Mouse (Mus musculus) midbrain, postnatal 0 days (tissue): ENCODE measurements around the gene Trmt44. TPM values are rescaled to one million over a fixed set of nuclear protein-coding genes. Genes with fewer than 3 reads are reported as not detected.

ENCODE experiments used
- ATAC-seq: fragments of 200-750 bp; cut with Nextera tagmentation; 2 replicates; pipeline ENCODE4 v1.8.0; 2017; ENCODE audit warnings: moderate number of reproducible peaks, mild to moderate bottlenecking, moderate TSS enrichment, moderate library complexity; ENCODE audit not compliant: low FRiP score
- DNase-seq: peaks from one replicate; pipeline ENCODE4 v3.0.0-alpha.2; 2015; ENCODE audit warnings: low spot score
- H3K27ac ChIP-seq: fragments of 300-500 bp; sonication (generic); 2 replicates; pipeline ENCODE4 v1.5.1; 2014; ENCODE audit warnings: low read depth, mild to moderate bottlenecking, low read length, mixed read lengths
- H3K27me3 ChIP-seq: fragments of 300-500 bp; sonication (generic); 2 replicates; pipeline ENCODE4 v1.6.1; 2014; ENCODE audit warnings: low read length, control low read depth, mixed read lengths; ENCODE audit not compliant: insufficient read depth
- H3K36me3 ChIP-seq: fragments of 300-500 bp; sonication (generic); 2 replicates; pipeline ENCODE4 v1.6.1; 2014; ENCODE audit warnings: low read length, control low read depth, mixed read lengths; ENCODE audit not compliant: insufficient read depth
- H3K4me1 ChIP-seq: fragments of 300-500 bp; sonication (generic); 2 replicates; pipeline ENCODE4 v1.6.1; 2014; ENCODE audit warnings: mild to moderate bottlenecking, control low read depth, antibody characterized with exemption, low read length, mixed read lengths; ENCODE audit not compliant: insufficient read depth
- H3K4me2 ChIP-seq: fragments of 300-500 bp; sonication (generic); 2 replicates; pipeline ENCODE4 v1.6.1; 2014; ENCODE audit warnings: low read depth, mild to moderate bottlenecking, low read length, mixed read lengths; ENCODE audit not compliant: poor library complexity, severe bottlenecking
- H3K4me3 ChIP-seq: fragments of 300-500 bp; sonication (generic); 2 replicates; pipeline ENCODE4 v1.5.1; 2014; ENCODE audit warnings: low read depth, mild to moderate bottlenecking, low read length, moderate library complexity
- H3K9ac ChIP-seq: fragments of 300-500 bp; sonication (generic); replicated peaks from 2 replicates; pipeline ENCODE4 v1.6.1; 2014; ENCODE audit warnings: mild to moderate bottlenecking, low read length, moderate library complexity, mixed read lengths; ENCODE audit not compliant: poor library complexity, severe bottlenecking
- H3K9me3 ChIP-seq: fragments of 300-500 bp; sonication (generic); 2 replicates; pipeline ENCODE4 v1.6.1; 2016; ENCODE audit warnings: low read length, control low read depth
- CTCF ChIP-seq: IDR thresholded peaks from 2 replicates; pipeline ENCODE4 v1.5.1; 2016; ENCODE audit warnings: antibody characterized with exemption, mild to moderate bottlenecking
- WGBS: fragments of 180-500 bp; shearing (Covaris S2); extraction: QIAGEN DNeasy Blood & Tissue Kit; methylation state at CpG from one replicate; pipeline ENCODE4 v1.1.7; 2014; 5-methylcytosine and 5-hydroxymethylcytosine counted together
- polyA plus RNA-seq: library from polyadenylated mRNA; unstranded; fragments of >200 nt; fragmentation: Nextera tagmentation; extraction: Ambion mirVana; gene quantifications from 2 replicates; pipeline ENCODE4 v1.2.1, GENCODE M21; 2015
- total RNA-seq: library from RNA; depleted of rRNA; stranded (reverse); fragments of >200 nt; gene quantifications from 2 replicates; pipeline ENCODE4 v1.2.3, GENCODE M21; 2014

The Trmt44 gene
- total and polyA plus RNA-seq, 2 experiments from 2014 or later: 4.9 to 5.8 TPM

DNA sequence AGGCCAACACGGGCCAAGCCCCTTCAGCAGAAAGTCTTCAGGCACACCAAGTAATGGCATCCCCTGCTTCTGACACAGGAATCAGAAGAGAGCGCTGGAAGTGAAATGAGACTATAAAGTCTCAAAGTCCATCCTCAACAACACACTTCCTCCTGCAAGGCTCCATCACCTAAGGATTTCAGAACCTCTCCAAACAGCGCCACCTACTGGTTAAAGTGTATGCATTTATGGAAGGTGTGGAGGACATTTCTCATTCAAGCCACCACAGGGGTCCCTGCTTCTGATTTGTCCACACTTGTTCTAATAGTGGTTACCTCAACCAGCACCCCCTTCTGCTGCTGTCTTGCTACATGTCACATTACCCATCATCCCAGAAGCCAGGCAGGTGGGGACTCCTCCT is 38.6 kb downstream of the Trmt44 start:
- H3K27me3 ChIP-seq: no peaks in the 10 kb centered on the region; the same call in 1 of the 2 replicates
- H3K4me3 ChIP-seq: no peak overlapping the region
- peak; percentile 38 for DNase-seq
- H3K4me2 ChIP-seq: no peak overlapping the region
- TF ChIP-seq CTCF: peak; percentile 57
- no peaks in the 10 kb centered on the region for H3K4me1 ChIP-seq
- H3K9me3 ChIP-seq: no peaks in the 10 kb centered on the region
- WGBS: 64% methylated on average over 3 of the region's 3 CpGs
- H3K27ac ChIP-seq: no peak overlapping the region
- H3K9ac ChIP-seq: no peak overlapping the region
- no peak for ATAC-seq
- H3K36me3 ChIP-seq: no peaks in the 10 kb centered on the region

GRCm38 (mm10) chr5:35531586-35531985 is 43.3 kb downstream of the Trmt44 start:
- no peak for ATAC-seq
- H3K27ac ChIP-seq: no peak overlapping the region
- no peak overlapping the region for H3K4me2 ChIP-seq
- H3K9me3 ChIP-seq: no peaks in the 10 kb centered on the region
- TF ChIP-seq CTCF: no peak
- H3K4me3 ChIP-seq: no peak overlapping the region
- H3K27me3 ChIP-seq: peaks cover 1% of the 10 kb centered on the region; the same call in 1 of the 2 replicates
- no peaks in the 10 kb centered on the region for H3K4me1 ChIP-seq
- no peaks in the 10 kb centered on the region for H3K36me3 ChIP-seq
- WGBS: 17% methylated on average over 10 of the region's 10 CpGs
- DNase-seq: no peak
- no peak overlapping the region for H3K9ac ChIP-seq

GRCm38 (mm10) chr5:35530442-35530841 is 44.4 kb downstream of the Trmt44 start:
- no peak for ATAC-seq

DNA sequence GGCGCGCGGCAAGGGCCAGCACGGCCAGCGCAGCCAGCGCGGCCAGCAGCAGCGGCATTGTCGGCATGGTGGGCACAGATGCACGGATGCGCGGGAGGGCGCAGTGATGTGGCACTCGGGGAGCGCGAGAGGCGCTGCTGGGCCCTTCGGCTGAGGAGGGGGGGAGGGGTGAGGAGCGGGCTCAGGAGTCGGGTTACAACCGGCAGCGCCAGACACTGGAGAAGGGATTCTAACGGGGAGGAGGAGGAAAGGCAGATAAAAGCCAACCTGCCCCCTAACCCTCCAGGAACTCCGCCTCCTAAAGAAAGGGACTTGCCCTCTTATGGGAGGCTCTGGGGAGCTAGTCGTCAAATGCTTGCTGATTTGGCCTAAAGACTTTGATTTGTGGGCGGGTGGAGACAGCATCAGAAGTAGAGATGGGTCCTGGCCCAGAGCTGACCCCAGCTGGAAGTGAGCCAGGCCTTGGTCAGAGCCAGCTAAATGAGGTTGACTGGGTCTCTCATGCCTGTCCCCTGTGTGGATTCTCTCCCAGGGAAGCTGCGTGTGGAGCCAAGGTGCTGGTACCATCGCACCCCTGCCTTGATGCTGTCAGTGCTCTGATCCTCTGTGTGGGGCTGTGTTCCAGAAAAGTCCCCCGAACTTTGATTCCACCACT is 49.3 kb downstream of the Trmt44 start, which contains the start of gene Cpz:
Gene Cpz (minus strand): TSS at position 230 of the 655 bp plus-strand sequence.
- Histone ChIP-seq H3K36me3 (no peaks in the 10 kb centered on the region), H3K4me3 (peak within 1 kb of the TSS; percentile 22), H3K4me1 (no peaks in the 10 kb centered on the region), H3K9ac (0 out of 2 replicates have a peak within 1 kb of the TSS, but pooled peaks have one; percentile 39), H3K9me3 (no peaks in the 10 kb centered on the region), H3K27me3 (peaks cover 28% of the 10 kb centered on the region), H3K4me2 (peak within 1 kb of the TSS; percentile 53), H3K27ac (no peak within 1 kb of the TSS)
- 2% methylated on average over 29 of the region's 29 CpGs for WGBS
- TF ChIP-seq CTCF: peak; percentile 42
- ATAC-seq (peak; percentile 61; the same call in 1 of the 2 replicates), DNase-seq (peak; percentile 56)

More at GRCm38 (mm10) chr5:35530442-35530841, 44.4 kb downstream of the Trmt44 start:
- no peak overlapping the region for H3K4me2 ChIP-seq
- H3K36me3 ChIP-seq: no peaks in the 10 kb centered on the region
- no peak overlapping the region for H3K27ac ChIP-seq
- peak; percentile 56 for DNase-seq
- 13% methylated on average over 4 of the region's 4 CpGs for WGBS
- no peaks in the 10 kb centered on the region for H3K9me3 ChIP-seq
- peak; percentile 68 for TF ChIP-seq CTCF
- no peak overlapping the region for H3K9ac ChIP-seq
- H3K4me3 ChIP-seq: no peak overlapping the region
- H3K4me1 ChIP-seq: no peaks in the 10 kb centered on the region
- H3K27me3 ChIP-seq: peaks cover 12% of the 10 kb centered on the region

- no peaks in the 10 kb centered on the region for H3K9me3 ChIP-seq
- no peak overlapping the region for H3K9ac ChIP-seq
- DNase-seq (no peak), ATAC-seq (no peak)
- no peaks in the 10 kb centered on the region for H3K4me1 ChIP-seq
- H3K27ac ChIP-seq: no peak overlapping the region
- no peak overlapping the region for H3K4me3 ChIP-seq
- 81% methylated on average over 2 of the region's 2 CpGs for WGBS
- H3K4me2 ChIP-seq: no peak overlapping the region
- peaks cover 28% of the 10 kb centered on the region for H3K27me3 ChIP-seq
- TF ChIP-seq CTCF: no peak
- no peaks in the 10 kb centered on the region for H3K36me3 ChIP-seq
These were observed 50.5 kb downstream of the Trmt44 start for GRCm38 (mm10) chr5:35524381-35524780.

DNA sequence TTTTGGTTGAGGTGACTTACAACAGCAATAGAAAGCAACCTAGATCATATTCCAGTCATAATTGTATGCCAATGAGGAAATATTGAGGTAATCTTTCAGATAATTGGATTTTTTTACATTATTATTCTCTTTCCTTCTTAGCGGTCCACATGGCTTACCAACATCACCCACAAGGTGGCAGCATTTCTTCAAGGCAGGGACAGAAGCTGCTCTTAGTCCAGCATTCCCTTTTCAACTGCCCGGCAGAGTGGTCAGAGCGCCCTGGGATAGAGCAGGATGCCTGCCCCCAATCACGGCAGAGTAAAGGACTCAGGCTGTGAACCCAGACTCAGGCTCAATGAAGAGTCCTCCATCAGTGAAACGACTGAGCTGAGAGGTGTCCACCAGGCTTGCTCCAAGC is 51.1 kb downstream of the Trmt44 start:
- Histone ChIP-seq H3K4me1 (no peaks in the 10 kb centered on the region), H3K4me3 (no peak overlapping the region), H3K9ac (no peak overlapping the region), H3K4me2 (no peak overlapping the region), H3K9me3 (no peaks in the 10 kb centered on the region), H3K27me3 (peaks cover 28% of the 10 kb centered on the region), H3K27ac (no peak overlapping the region), H3K36me3 (no peaks in the 10 kb centered on the region)
- peak; percentile 78 for DNase-seq
- peak; percentile 94 for TF ChIP-seq CTCF
- ATAC-seq: 0 out of 2 replicates have a peak, but pooled peaks have one; percentile 25
- 0% methylated on average over 5 of the region's 5 CpGs for WGBS
